Mouse (Mus musculus) liver, embryonic 14.5 days (tissue): ENCODE results near the gene Eif4a1. TPM values are rescaled to one million over a fixed set of nuclear protein-coding genes. Genes with fewer than 3 reads are reported as not detected.
A peak's percentile ranks its signal among the peaks of the same experiment; 100 is the strongest.
"Not testable (repeated sequence)": the region's sequence is repeated elsewhere in the genome, so short reads cannot be mapped to it uniquely, and the experiment has no call there.

Source experiments
- ATAC-seq: fragments of 200-750 bp; cut with Nextera tagmentation; 2 replicates; pipeline ENCODE4 v1.8.0; 2017; ENCODE audit warnings: moderate number of reproducible peaks, mild to moderate bottlenecking, moderate library complexity; ENCODE audit not compliant: insufficient read depth
- DNase-seq, 3 experiments: peaks; one replicate each; pipeline ENCODE4 v3.0.0-alpha.2; 2012 to 2013; ENCODE audit warnings: low read depth in 3 of 3, low spot score in 3 of 3
- H3K27ac ChIP-seq: fragments of 300-500 bp; sonication (generic); 2 replicates; pipeline ENCODE4 v1.5.1; 2014; ENCODE audit warnings: moderate library complexity, mild to moderate bottlenecking, control low read depth, inconsistent platforms
- H3K27me3 ChIP-seq: fragments of 300-500 bp; sonication (generic); 2 replicates; pipeline ENCODE4 v1.6.1; 2014; ENCODE audit warnings: mild to moderate bottlenecking, low read length, moderate library complexity; ENCODE audit not compliant: control insufficient read depth, insufficient read depth
- H3K36me3 ChIP-seq: fragments of 300-500 bp; sonication (generic); replicated peaks from 2 replicates; pipeline ENCODE4 v1.6.1; 2014; ENCODE audit warnings: low read depth; ENCODE audit not compliant: control insufficient read depth, insufficient read depth
- H3K4me1 ChIP-seq, 2 experiments: fragments of 200-500 bp in 1 of 2; fragments of 300-500 bp in 1 of 2; sonication (generic) in 1 of 2; replicated peaks; 2 replicates each; pipeline ENCODE4 v1.6.1; 2012 to 2014; ENCODE audit warnings: antibody characterized with exemption in 1 of 2, inconsistent platforms in 1 of 2, low read length in 1 of 2; ENCODE audit not compliant: control insufficient read depth in 2 of 2, insufficient read depth in 2 of 2
- H3K4me2 ChIP-seq: fragments of 300-500 bp; sonication (generic); 2 replicates; pipeline ENCODE4 v1.6.1; 2014; ENCODE audit warnings: low read depth, mild to moderate bottlenecking, control low read depth, moderate library complexity
- H3K4me3 ChIP-seq, 2 experiments: fragments of 200-500 bp in 1 of 2; fragments of 300-500 bp in 1 of 2; sonication (generic) in 1 of 2; 2 replicates each; pipeline ENCODE4 v1.5.1; 2012 to 2014; ENCODE audit warnings: low read depth in 2 of 2, low read length in 2 of 2, mild to moderate bottlenecking in 2 of 2, control low read depth in 1 of 2, inconsistent platforms in 1 of 2, moderate library complexity in 1 of 2; ENCODE audit not compliant: insufficient read depth in 1 of 2
- H3K9ac ChIP-seq: fragments of 300-500 bp; sonication (generic); replicated peaks from 2 replicates; pipeline ENCODE4 v1.6.1; 2014; ENCODE audit warnings: mild to moderate bottlenecking, control low read depth, moderate library complexity
- H3K9me3 ChIP-seq: fragments of 300-500 bp; sonication (generic); 2 replicates; pipeline ENCODE4 v1.6.1; 2016; ENCODE audit warnings: low read length, mixed read lengths; ENCODE audit not compliant: control insufficient read depth
- CTCF ChIP-seq: IDR thresholded peaks from 2 replicates; pipeline ENCODE4 v1.5.1; 2016; ENCODE audit warnings: antibody characterized with exemption, low read depth, control low read depth
- EP300 ChIP-seq: IDR thresholded peaks from 2 replicates; pipeline ENCODE4 v1.6.1; 2016; ENCODE audit warnings: antibody characterized with exemption, low read depth
- WGBS: fragments of 180-500 bp; shearing (Covaris S2); extraction: QIAGEN DNeasy Blood & Tissue Kit; methylation state at CpG from one replicate; pipeline ENCODE4 v1.1.7; 2014; ENCODE audit not compliant: insufficient replicate concordance; 5-methylcytosine and 5-hydroxymethylcytosine counted together
- polyA plus RNA-seq, 2 experiments: library from polyadenylated mRNA; depleted of rRNA in 1 of 2; stranded (reverse) in 1 of 2; unstranded in 1 of 2; fragments of >200 nt; fragmentation: Nextera tagmentation in 1 of 2; extraction: Ambion mirVana in 1 of 2; gene quantifications; 2 replicates each; pipeline versions ENCODE4 v1.2.1 to v1.2.3; 2012 to 2014

The Eif4a1 gene
- polyA plus RNA-seq, 2 experiments, result 316 to 420 TPM

GRCm38 (mm10) chr11:69633128-69633866, 38.9 kb downstream of the Eif4a1 start:
- no peak for DNase-seq
- Histone ChIP-seq H3K9ac (peak overlapping the region; percentile 92), H3K27me3 (no peaks in the 10 kb centered on the region), H3K4me2 (peak overlapping the region; percentile 91), H3K4me1 (peaks cover 20 to 21% of the 10 kb centered on the region in 2 experiments), H3K9me3 (no peaks in the 10 kb centered on the region), H3K36me3 (peaks cover 2% of the 10 kb centered on the region; the same call in 1 of the 2 replicates), H3K4me3 (peak overlapping the region; percentile 85 to 97), H3K27ac (peak overlapping the region; percentile 79)
- under 1% methylated on average over 40 of the region's 50 CpGs for WGBS
- ATAC-seq, result peak; percentile 64
- TF ChIP-seq EP300, result no peak

GRCm38 (mm10) chr11:69632284-69633089, 39.7 kb downstream of the Eif4a1 start, which contains the start of gene Fxr2:
Gene Fxr2, plus strand, starts transcription at chr11:69632990.
- Histone ChIP-seq H3K9me3 (no peaks in the 10 kb centered on the region), H3K27me3 (no peaks in the 10 kb centered on the region), H3K4me3 (peak within 1 kb of the TSS; percentile 85 to 97), H3K4me1 (peaks cover 20 to 21% of the 10 kb centered on the region in 2 experiments), H3K27ac (peak within 1 kb of the TSS; percentile 79), H3K4me2 (peak within 1 kb of the TSS; percentile 91), H3K9ac (peak within 1 kb of the TSS; percentile 92), H3K36me3 (no peaks in the 10 kb centered on the region; the same call in 1 of the 2 replicates)
- TF ChIP-seq EP300, result no peak
- peak; percentile 94 for TF ChIP-seq CTCF
- peak; percentile 96 for ATAC-seq
- under 1% methylated on average over 55 of the region's 56 CpGs for WGBS
- DNase-seq, result peak; percentile 99 to 100 (median 99)

DNA sequence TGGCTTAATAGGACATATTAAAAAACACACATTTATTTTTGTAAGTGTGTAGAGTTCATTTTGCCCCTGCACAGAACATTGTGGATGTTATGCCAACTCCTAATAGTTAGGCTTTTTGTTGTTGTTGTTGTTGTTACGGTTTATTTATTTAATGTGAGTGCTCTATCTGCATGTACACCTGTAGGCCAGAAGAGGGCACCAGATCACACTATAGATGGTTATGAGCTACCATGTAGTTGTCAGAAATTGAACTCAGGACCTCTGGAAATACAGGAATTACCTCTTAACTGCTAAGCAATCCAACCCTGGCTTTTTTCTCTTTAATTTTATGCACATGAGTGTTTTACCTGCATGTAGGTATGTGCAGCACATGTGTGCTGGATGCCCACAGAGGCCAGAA, 42.4 kb downstream of the Eif4a1 start:
- Histone ChIP-seq H3K9ac (no peak overlapping the region), H3K27ac (no peak overlapping the region), H3K36me3 (no peaks in the 10 kb centered on the region; the same call in 1 of the 2 replicates), H3K4me3 (no peak overlapping the region), H3K4me1 (peaks cover 11 to 12% of the 10 kb centered on the region in 2 experiments), H3K9me3 (no peaks in the 10 kb centered on the region), H3K27me3 (no peaks in the 10 kb centered on the region), H3K4me2 (no peak overlapping the region)
- TF ChIP-seq CTCF (peak; percentile 74), EP300 (no peak)
- WGBS, result 61% methylated on average over 1 of the region's 1 CpGs
- ATAC-seq, result no peak
- no peak for DNase-seq

- Histone ChIP-seq H3K36me3 (no peaks in the 10 kb centered on the region), H3K27ac (no peak overlapping the region), H3K9me3 (no peaks in the 10 kb centered on the region), H3K27me3 (no peaks in the 10 kb centered on the region), H3K4me1 (peaks cover 3 to 5% of the 10 kb centered on the region in 2 experiments; a peak in 3 of 4 replicates), H3K4me2 (no peak overlapping the region), H3K9ac (no peak overlapping the region), H3K4me3 (no peak overlapping the region)
- DNase-seq, result peak; percentile 62 to 74 (median 70)
- no peak for TF ChIP-seq EP300
- TF ChIP-seq CTCF, result peak; percentile 99
- ATAC-seq, result no peak
- 29% methylated on average over 6 of the region's 6 CpGs for WGBS
Measured at GRCm38 (mm10) chr11:69628286-69628685, 43.9 kb downstream of the Eif4a1 start.

DNA sequence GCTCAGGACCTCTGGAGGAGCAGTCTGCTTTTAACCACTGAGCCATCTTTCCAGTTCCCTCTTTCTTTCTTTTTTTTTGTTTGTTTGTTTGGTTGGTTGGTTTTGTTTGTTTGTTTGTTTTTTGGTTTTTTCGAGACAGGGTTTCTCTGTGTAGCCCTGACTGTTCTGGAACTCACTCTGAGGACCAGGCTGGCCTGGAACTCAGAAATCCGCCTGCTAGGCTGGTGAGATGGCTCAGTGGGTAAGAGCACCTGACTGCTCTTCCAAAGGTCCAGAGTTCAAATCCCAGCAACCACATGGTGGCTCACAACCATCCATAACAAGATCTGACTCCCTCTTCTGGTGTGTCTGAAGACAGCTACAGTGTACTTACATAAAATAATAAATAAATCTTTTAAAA, 47.9 kb downstream of the Eif4a1 start:
- not testable (repeated sequence) for H3K4me3 ChIP-seq, H3K4me2 ChIP-seq, H3K27me3 ChIP-seq, DNase-seq, H3K27ac ChIP-seq, H3K9me3 ChIP-seq, ATAC-seq, H3K36me3 ChIP-seq, H3K9ac ChIP-seq
- 67% methylated on average over 2 of the region's 2 CpGs for WGBS
- peaks cover 16 to 23% of the 10 kb centered on the region in 2 experiments for H3K4me1 ChIP-seq
